Mouse (Mus musculus): ENCODE measurements around the gene Snap47. TPM values are rescaled to one million over a fixed set of nuclear protein-coding genes. Genes with fewer than 3 reads are reported as not detected.
A peak's percentile ranks its signal among the peaks of the same experiment; 100 is the strongest.

The Snap47 gene
- polyA plus RNA-seq, 1 experiment from 2014 or later: 90.6 TPM

- H3K4me3 ChIP-seq (replicated peaks; ENCODE audit: low read depth, low read length): peak overlapping the region; percentile 84
- H3K27me3 ChIP-seq (ENCODE audit: insufficient read depth, low read length): no peaks in the 10 kb centered on the region
- H3K27ac ChIP-seq: peak overlapping the region; percentile 91
- ATAC-seq (replicated peaks; ENCODE audit: low FRiP score, low read depth) (peak; percentile 72), DNase-seq (ENCODE audit: low spot score) (peak; percentile 34)
- H3K9me3 ChIP-seq (replicated peaks; ENCODE audit: low read length): no peaks in the 10 kb centered on the region
- peaks cover 18% of the 10 kb centered on the region for H3K36me3 ChIP-seq (ENCODE audit: insufficient read depth, low read length)
- H3K9ac ChIP-seq (ENCODE audit: low read depth, low read length): peak overlapping the region; percentile 86
- H3K4me1 ChIP-seq (replicated peaks; ENCODE audit: insufficient read depth, low read length): peaks cover 13% of the 10 kb centered on the region
- 1% methylated on average over 38 of the region's 38 CpGs for WGBS
- TF ChIP-seq CTCF (IDR thresholded peaks at IDR 0.05; ENCODE audit: low read depth): peak; percentile 19; the same call in 1 of the 2 replicates
- H3K4me2 ChIP-seq (ENCODE audit: low read length): peak overlapping the region; percentile 88
Measured at GRCm38 (mm10) chr11:59450230-59450771, 685 bp downstream of the Snap47 start.

DNA sequence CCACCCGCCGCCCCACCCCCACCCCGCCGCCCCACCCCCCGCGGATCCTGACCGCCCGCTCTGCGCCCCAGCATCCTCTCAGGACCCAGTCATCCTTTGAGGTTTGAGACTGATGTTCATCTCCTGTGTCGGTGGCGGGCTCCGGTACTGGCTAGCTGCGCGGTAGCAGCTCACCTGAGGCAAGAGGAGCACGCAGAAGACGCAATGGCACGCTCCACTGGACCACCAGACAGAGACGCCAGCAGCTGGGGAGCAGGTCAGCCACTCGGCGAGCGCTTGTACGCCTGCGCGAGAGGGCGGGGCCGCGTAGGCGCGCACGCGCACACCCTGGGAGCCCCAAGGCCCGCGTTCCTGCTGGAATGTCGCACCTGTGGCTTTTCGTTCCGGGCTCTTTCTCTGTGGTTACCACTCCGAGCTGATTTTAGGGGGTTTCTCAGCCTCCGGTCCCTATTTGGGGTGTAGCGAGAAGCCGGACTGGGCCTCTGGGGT is 1.2 kb downstream of the Snap47 start, which contains the start of gene Jmjd4:
Gene Jmjd4, plus strand, starts transcription at position 305 of the 489 bp plus-strand sequence.
- TF ChIP-seq CTCF (IDR thresholded peaks at IDR 0.05; ENCODE audit: low read depth): no peak

DNA sequence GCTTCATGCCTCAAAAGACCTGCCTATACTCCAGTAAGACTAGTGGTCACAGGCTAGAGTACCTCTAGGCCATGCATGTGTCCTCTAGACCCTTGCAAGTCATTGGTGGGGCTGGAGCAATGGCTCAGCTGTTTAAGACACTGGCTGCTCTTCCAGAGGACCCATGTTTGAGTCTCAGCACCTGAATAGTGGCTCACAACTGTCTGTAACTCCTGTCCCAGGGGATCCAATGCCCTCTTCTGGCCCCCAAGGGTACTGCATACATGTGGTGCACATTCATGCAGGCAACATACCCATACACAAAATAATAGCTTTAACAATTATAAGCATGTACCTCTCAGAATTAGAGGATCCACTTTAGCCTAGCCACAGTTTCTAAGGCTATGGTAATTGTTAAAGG is 7.9 kb downstream of the Snap47 start:
- no peak overlapping the region for H3K27ac ChIP-seq
- no peaks in the 10 kb centered on the region for H3K27me3 ChIP-seq (ENCODE audit: insufficient read depth, low read length)
- no peaks in the 10 kb centered on the region for H3K9me3 ChIP-seq (replicated peaks; ENCODE audit: low read length)
- ATAC-seq (replicated peaks; ENCODE audit: low FRiP score, low read depth) (no peak), DNase-seq (ENCODE audit: low spot score) (no peak)
- TF ChIP-seq CTCF (IDR thresholded peaks at IDR 0.05; ENCODE audit: low read depth): 0 out of 2 replicates have a peak, but pooled peaks have one; percentile 9
- no peak overlapping the region for H3K4me2 ChIP-seq (ENCODE audit: low read length)
- H3K4me1 ChIP-seq (replicated peaks; ENCODE audit: insufficient read depth, low read length): no peaks in the 10 kb centered on the region
- H3K4me3 ChIP-seq (replicated peaks; ENCODE audit: low read depth, low read length): no peak overlapping the region
- H3K9ac ChIP-seq (ENCODE audit: low read depth, low read length): no peak overlapping the region
- 0 out of 2 replicates have a peak, but pooled peaks cover 2% of the 10 kb centered on the region for H3K36me3 ChIP-seq (ENCODE audit: insufficient read depth, low read length)

More for the DNA sequence above, 1.2 kb downstream of the Snap47 start, which contains the start of gene Jmjd4:
- Histone ChIP-seq H3K4me3 (replicated peaks; ENCODE audit: low read depth, low read length) (peak within 1 kb of the TSS; percentile 84), H3K9ac (ENCODE audit: low read depth, low read length) (peak within 1 kb of the TSS; percentile 86), H3K36me3 (ENCODE audit: insufficient read depth, low read length) (peaks cover 13% of the 10 kb centered on the region), H3K27ac (peak within 1 kb of the TSS; percentile 91), H3K4me2 (ENCODE audit: low read length) (peak within 1 kb of the TSS; percentile 88), H3K9me3 (replicated peaks; ENCODE audit: low read length) (no peaks in the 10 kb centered on the region), H3K27me3 (ENCODE audit: insufficient read depth, low read length) (no peaks in the 10 kb centered on the region), H3K4me1 (replicated peaks; ENCODE audit: insufficient read depth, low read length) (peaks cover 13% of the 10 kb centered on the region)
- ATAC-seq (replicated peaks; ENCODE audit: low FRiP score, low read depth): peak; percentile 93
- WGBS: under 1% methylated on average over 37 of the region's 40 CpGs
- peak; percentile 90 for DNase-seq (ENCODE audit: low spot score)

DNA sequence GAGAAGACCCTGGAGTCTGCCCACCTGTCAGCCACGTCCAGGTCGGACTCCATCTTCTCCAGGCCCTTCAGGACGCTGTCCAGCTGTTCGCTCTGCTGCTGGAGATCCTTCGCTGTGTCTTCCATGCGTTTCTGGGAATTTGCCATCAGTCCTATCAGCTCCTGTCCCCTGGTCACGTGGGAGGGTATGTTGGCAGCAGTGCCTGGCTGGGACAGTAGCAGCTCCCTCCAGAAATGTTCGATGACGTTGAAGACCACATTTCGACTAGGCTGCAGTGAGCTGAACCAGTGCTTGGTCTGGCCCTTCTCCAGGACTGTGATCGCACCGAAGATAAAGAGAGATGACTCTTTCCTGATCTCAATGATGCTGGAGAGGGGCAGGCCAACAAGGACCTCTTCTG is 13.0 kb downstream of the Snap47 start:
- 88% methylated on average over 12 of the region's 12 CpGs for WGBS
- ATAC-seq (replicated peaks; ENCODE audit: low FRiP score, low read depth): no peak

DNA sequence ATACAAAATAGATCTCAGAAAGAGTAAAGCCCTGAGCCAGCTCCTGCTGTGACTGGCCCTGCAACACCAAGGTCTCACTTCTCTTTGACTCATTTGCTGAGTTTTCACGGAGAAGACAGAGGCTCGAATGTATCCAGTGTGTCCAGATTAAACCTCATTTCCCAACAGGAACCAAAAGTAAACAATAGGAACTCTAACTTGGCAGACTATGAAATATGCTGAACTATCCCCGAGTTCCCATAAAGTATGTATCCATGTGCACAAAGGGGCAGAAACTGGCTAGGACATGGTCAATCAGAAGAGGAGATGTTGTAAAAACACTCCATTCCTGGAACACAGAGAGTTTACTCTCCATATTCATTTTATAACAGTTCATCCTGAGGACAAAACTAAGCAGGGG is 18.7 kb downstream of the Snap47 start:
- H3K27ac ChIP-seq: peak overlapping the region; percentile 42; the same call in 1 of the 2 replicates
- 52% methylated on average over 3 of the region's 3 CpGs for WGBS
- no peak for TF ChIP-seq CTCF (IDR thresholded peaks at IDR 0.05; ENCODE audit: low read depth)
- no peak overlapping the region for H3K4me3 ChIP-seq (replicated peaks; ENCODE audit: low read depth, low read length)
- ATAC-seq (replicated peaks; ENCODE audit: low FRiP score, low read depth) (no peak), DNase-seq (ENCODE audit: low spot score) (peak; percentile 48)
- no peak overlapping the region for H3K4me2 ChIP-seq (ENCODE audit: low read length)
- H3K4me1 ChIP-seq (replicated peaks; ENCODE audit: insufficient read depth, low read length): no peaks in the 10 kb centered on the region
- no peaks in the 10 kb centered on the region for H3K9me3 ChIP-seq (replicated peaks; ENCODE audit: low read length)
- peaks cover 13% of the 10 kb centered on the region for H3K36me3 ChIP-seq (ENCODE audit: insufficient read depth, low read length)
- no peaks in the 10 kb centered on the region for H3K27me3 ChIP-seq (ENCODE audit: insufficient read depth, low read length)
- no peak overlapping the region for H3K9ac ChIP-seq (ENCODE audit: low read depth, low read length)

More for the DNA sequence above, 13.0 kb downstream of the Snap47 start:
- no peak overlapping the region for H3K9ac ChIP-seq (ENCODE audit: low read depth, low read length)
- H3K4me3 ChIP-seq (replicated peaks; ENCODE audit: low read depth, low read length): no peak overlapping the region
- H3K27ac ChIP-seq: no peak overlapping the region
- H3K9me3 ChIP-seq (replicated peaks; ENCODE audit: low read length): no peaks in the 10 kb centered on the region
- no peaks in the 10 kb centered on the region for H3K4me1 ChIP-seq (replicated peaks; ENCODE audit: insufficient read depth, low read length)
- H3K36me3 ChIP-seq (ENCODE audit: insufficient read depth, low read length): 0 out of 2 replicates have a peak, but pooled peaks cover 9% of the 10 kb centered on the region
- H3K27me3 ChIP-seq (ENCODE audit: insufficient read depth, low read length): no peaks in the 10 kb centered on the region
- no peak for TF ChIP-seq CTCF (IDR thresholded peaks at IDR 0.05; ENCODE audit: low read depth)
- H3K4me2 ChIP-seq (ENCODE audit: low read length): no peak overlapping the region
- no peak for DNase-seq (ENCODE audit: low spot score)

DNA sequence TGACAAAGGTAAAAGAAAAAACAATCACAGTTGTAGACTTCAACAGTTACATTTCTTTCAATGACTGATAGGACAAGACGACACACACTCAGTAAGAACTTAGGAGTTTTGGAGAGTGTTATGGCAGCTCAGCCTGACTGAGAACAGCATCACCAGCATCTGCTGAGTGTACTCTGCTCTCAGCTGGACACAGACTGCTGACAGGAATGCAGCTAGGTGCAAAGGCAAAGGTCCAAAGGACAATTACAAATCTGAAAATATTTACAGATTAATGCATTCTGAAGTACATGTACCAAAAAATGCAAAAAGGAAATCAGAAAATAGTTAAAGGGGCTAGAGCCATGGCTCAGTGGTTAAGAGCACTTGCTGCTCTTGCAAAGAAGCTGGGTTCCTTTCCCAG is 21.0 kb downstream of the Snap47 start:
- H3K4me3 ChIP-seq (replicated peaks; ENCODE audit: low read depth, low read length): no peak overlapping the region
- no peak overlapping the region for H3K9ac ChIP-seq (ENCODE audit: low read depth, low read length)
- no peak for TF ChIP-seq CTCF (IDR thresholded peaks at IDR 0.05; ENCODE audit: low read depth)

More for the DNA sequence above, 21.0 kb downstream of the Snap47 start:
- 86% methylated on average over 1 of the region's 1 CpGs for WGBS
- peaks cover 18% of the 10 kb centered on the region for H3K36me3 ChIP-seq (ENCODE audit: insufficient read depth, low read length)
- no peaks in the 10 kb centered on the region for H3K4me1 ChIP-seq (replicated peaks; ENCODE audit: insufficient read depth, low read length)
- DNase-seq (ENCODE audit: low spot score) (no peak), ATAC-seq (replicated peaks; ENCODE audit: low FRiP score, low read depth) (no peak)
- no peaks in the 10 kb centered on the region for H3K27me3 ChIP-seq (ENCODE audit: insufficient read depth, low read length)
- no peak overlapping the region for H3K27ac ChIP-seq
- no peak overlapping the region for H3K4me2 ChIP-seq (ENCODE audit: low read length)
- H3K9me3 ChIP-seq (replicated peaks; ENCODE audit: low read length): no peaks in the 10 kb centered on the region

Measured in kidney, postnatal 0 days (tissue).